Mouse (Mus musculus) cerebral cortex, adult 2 months (tissue): Measurements from ENCODE around the gene Catsper2.

Experiments
- WGBS: fragments of 180-500 bp; shearing (Covaris S2); methylation state at CpG from one replicate; pipeline ENCODE4 v1.1.7; 2018; 5-methylcytosine and 5-hydroxymethylcytosine counted together

Gene Catsper2

DNA sequence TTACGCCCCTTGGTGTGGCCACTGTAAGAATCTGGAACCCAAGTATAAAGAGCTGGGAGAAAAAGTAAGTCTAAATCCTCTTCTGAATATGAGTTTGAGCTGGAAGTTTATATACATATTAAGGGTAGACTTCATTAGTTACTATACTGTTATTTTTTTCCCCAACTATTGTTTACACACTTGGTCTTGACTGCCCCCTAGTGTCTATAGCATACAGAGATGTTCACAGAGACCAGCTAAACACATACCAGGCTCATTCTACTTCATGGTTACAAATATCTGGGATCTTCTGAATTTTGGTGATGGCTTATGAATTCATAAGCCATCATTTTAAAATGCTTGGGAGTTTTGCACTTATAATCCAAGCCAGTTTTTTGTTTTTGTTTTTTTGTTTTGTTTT is 21.3 kb upstream of the Catsper2 start:
- WGBS: 97% methylated on average over 1 of the region's 1 CpGs

DNA sequence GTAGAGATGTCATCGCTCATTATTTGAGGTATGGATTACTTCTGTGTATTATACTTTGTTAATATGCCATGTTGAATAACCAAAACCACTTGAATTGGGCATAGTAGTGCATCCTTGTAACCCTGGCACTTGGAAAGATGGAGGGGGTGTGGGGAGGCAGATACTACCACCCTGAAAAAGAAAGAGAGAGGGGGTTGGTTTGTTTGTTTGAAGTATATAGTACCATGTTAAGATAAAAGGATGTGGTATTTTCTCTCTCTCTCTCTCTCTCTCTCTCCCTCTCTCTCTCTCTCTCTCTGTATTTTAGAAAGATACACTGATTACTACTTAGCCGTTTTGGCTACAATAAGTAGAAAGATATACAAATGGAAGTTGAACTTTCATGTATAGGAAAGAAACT is 12.3 kb upstream of the Catsper2 start:
- 87% methylated on average over 2 of the region's 2 CpGs for WGBS

DNA sequence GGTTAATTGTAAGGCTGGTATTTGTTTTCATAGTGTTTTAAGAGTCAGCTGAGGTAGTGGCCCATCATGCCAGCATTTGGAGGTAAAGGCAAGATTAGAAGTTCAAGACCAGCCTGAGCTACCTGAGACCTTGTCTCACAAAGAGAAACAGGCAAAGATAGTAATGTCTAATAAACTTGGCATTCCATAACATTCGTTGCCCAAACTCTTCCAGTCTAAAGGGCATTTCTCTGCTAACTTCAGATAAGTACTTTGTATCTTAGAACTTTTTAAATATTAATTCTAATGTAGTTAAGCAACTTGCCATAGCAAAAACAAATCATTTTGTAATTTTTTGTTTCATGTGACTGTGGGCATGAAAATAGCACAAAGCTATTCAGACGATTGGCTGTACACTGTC is 9.6 kb upstream of the Catsper2 start:
- WGBS: 84% methylated on average over 2 of the region's 2 CpGs

DNA sequence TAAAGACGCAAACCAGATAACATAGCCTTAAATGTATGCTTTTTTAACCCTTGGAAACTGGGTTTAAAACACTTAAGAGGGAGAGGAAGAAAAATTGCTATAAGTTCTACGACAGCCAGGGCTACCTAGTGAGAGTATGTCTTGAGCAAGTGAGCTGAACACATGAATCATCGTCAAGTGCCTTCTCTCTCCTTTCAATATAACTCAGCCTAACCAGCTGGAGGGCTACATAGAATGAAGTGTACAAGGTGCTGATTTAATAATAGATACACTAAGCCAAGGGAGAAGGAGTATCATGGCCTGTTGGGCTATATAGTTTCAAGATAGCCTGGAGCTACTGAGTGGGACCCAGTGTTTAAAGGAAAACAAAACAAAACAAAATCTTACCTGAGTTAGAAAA is 4.9 kb upstream of the Catsper2 start:
- WGBS: 58% methylated on average over 3 of the region's 3 CpGs

DNA sequence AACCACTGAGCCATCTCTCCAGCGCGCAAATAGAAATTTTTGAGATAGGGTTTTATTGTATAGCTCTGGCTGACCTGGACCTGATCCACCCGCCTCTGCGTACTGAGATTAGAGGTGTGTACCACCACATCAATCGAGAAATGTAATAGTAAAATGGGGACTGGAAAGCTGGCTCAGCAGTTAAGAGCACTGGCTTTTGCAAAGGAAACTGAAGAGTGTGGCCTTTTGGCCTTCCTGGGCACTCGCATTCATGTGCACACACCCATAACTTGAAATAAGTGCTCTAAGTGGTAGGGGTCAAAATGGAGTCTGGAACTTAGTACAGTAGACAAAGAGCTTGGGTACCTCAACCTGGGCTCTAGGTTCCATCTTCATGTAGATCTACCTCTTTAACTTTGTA is 2.8 kb upstream of the Catsper2 start:
- 88% methylated on average over 6 of the region's 6 CpGs for WGBS

DNA sequence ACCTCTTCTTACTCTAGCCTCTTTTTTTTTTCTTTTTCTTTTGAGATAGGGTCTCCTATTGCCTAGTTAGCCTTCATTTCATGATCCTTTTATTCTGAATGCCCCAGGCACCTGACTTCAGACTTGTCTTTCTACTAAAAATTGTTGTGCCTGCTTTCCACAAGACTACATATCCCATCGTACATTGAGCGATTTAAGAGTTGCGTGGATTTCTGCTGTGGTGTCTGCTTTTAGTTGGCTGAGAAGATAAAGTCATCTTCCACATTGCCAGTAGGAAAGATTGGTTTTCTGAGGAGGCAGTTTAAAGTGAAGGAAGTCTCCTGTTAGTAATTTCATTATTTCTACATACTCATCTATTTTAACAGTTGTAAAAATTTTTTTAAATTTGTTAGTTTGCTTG is 2.0 kb upstream of the Catsper2 start:
- WGBS: 38% methylated on average over 3 of the region's 3 CpGs

DNA sequence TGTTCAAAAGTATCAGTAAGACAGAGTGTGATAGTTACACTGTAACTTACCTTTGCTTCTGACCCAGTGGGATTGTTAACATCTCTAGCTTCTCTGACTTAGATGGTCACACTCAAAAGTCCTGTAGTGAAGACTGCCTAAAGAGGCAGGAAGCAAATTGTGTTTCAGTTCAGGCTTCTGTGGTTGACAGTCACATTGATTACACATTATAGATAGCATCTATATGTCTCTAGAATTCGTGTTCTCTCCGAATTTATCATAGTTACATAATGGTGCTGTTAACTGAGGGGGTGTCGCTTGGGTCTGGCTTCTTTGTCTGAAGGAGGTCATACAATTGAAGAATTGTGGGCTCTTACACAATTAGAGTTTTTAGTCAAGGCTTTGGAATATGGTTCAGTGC is 1.5 kb upstream of the Catsper2 start:
- WGBS: 19% methylated on average over 3 of the region's 3 CpGs

DNA sequence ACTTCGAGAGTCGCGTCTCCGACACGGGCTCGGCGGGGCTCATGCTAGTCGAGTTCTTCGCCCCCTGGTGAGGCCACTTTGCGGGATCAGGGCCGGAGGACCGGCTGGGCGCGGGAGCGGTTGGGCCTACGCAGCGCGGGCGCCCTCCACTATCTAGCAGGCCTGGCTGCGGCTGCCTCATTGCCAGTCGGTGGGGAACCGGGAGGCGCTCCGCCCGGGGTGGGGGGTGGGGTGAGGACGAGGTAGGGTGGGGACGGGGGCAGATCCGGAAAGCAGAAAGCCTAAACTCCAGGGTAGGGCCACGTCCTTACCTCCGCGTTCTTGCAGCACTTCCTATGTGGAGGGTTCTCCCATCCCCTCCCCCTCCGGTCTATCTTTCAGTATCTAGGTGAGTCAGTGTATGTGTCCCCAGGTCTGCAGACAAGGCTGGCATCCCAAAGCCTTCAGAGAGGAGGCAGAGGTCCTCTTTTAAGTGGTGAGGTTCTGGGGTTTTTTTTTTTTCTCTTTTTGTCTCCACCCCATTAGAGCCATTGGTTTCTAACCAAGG is 620 bp upstream of the Catsper2 start:
- under 1% methylated on average over 31 of the region's 32 CpGs for WGBS

DNA sequence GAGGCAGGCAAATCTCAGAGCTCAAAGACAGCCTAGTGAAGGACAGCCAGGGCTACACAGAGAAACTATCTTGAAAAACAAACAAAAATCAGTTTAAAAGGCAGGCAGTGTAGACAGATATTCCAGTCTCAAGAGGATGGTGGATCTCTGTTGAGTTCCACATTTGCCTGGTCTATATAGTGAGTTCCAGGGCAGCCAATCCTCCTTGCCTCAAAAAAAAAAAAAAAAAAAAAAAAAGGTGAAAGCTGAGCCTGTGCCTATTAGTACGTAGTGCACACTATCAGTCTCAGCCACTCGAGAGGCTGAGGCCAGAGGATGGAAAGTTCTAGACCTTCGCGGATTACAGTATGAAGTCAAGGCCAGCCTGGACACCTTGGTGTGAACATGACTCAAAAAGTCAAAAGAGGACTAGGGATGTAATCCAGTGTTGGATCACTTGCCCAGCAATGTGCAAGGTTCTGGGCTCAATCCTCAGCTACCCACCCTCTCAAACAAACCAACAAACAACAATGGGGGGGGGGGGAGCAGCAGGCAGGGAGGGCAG is 677 bp downstream of the Catsper2 start:
- 7% methylated on average over 4 of the region's 4 CpGs for WGBS

DNA sequence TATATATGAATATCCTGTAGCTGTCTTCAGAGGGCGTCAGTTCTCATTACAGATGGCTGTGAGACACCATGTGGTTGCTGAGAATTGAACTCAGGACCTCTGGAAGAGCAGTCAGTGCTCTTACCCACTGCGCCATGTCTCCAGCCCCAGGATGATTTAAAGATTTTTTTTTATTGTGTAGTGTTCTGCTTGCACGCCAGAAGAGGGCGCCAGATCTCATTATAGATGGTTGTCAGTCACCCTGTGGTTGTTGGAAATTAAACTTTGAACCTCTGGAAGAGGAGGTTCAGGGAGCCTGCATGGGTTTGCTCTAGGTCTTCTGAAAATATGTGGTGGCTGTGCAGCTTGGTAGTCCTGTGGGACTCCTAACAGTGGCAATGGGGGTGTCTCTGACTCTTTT is 5.4 kb downstream of the Catsper2 start:
- 42% methylated on average over 4 of the region's 4 CpGs for WGBS

DNA sequence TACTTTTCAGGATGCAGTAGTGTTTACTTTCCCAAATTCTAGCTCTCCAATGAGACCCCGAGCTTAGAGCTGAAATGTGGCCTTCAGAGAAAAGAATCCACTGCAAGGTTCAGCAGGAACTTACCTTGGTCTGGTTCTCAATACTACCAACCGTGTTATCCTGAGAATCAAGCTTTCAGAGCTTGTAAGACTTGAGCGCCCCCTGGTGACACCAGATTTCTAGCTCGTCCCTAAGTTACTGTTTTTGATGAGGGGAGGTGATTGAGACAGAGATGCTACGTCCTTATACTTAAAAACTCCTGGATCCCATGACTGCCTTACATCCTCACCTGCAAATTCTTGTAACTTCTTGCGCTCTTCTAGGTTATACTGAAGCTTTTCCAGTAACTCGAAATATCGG is 17.0 kb downstream of the Catsper2 start:
- WGBS: 13% methylated on average over 8 of the region's 8 CpGs

DNA sequence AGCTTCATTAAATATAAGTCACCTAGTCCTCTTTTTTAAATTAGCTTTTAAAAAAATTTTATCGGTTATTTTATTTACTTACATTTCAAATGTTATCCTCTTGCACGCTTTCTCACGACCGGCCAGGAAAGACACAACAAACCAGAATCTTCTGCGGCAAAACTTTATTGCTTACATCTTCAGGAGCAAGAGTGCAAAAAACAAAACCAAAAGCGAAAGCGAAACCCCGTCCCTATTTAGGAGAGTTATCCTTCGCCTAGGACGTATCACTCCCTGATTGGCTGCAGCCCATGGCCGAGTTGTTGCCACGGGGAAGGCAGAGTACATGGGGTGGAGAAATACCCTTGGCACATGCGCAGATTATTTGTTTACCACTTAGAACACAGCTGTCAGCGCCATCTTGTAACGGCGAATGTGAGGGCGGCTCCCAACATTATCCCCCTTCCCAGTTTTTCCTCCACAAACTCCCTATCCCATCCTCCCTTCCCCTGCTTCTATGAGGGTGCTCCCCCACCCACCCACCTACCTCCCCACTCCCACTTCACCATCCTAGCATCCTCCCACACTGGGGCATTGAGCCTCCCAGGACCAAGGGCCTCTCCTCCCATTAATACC is 26.5 kb downstream of the Catsper2 start, which contains the start of gene Strc:
TSS of gene Strc (minus strand) at position 208 of the 615 bp plus-strand sequence.
- 93% methylated on average over 17 of the region's 17 CpGs for WGBS

DNA sequence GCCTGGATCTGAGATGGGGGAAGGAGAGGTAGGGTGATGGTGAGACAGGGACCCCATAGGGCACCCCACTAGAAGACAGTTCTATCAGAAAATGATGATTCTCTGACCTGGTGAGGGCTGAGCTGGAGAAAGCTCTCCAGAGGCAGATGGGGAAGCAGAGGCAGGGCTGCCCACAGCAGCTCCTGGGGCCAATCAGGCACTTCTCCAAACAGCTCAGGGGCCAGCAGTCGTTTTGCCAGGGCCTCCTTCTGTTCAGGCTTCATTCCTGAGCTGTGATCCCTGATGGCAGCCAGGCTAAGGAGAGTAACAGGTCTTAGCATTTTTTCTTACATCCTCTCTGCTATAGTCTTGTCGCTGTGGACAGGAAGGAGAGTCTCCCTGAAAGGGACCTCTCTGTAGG is 38.8 kb downstream of the Catsper2 start:
- 50% methylated on average over 2 of the region's 2 CpGs for WGBS

DNA sequence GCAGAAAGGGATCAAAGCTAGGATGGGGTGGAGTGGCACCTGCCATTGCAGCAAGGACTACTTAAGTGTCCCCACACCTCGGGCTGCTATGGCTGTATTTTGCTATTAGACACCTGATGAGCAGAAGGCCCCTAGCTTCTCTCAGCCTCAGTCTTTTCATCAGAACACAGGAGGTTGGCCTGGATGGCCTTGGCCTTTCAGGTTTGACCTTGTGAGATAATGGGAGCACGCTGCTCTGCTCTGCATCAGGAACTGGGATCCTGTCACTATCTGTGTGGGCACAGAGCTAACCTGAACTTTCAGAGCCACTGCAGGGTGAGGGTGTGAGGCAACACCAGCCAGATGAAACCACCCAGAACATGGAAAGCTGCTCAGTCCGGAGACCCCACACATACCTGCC is 41.3 kb downstream of the Catsper2 start:
- WGBS: 87% methylated on average over 3 of the region's 3 CpGs

DNA sequence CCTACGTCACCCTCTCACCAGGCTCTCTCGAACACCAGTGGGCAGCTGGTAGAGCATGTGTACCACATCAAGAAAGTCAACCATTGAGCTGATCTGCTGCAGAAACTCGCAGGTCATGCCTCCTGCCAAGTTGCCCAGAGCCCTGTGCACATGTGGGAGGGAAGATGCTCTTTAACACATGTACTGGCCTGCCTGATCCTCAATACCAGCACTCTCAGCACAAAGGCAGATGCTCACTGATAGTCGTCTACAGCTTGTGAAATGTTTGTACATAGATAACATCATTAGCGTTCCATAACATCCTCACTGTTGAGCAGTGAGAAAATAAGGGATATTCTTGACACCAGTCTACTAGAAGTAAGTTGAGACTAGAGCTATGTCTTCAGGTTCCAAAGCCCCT is 42.7 kb downstream of the Catsper2 start:
- 87% methylated on average over 5 of the region's 5 CpGs for WGBS

DNA sequence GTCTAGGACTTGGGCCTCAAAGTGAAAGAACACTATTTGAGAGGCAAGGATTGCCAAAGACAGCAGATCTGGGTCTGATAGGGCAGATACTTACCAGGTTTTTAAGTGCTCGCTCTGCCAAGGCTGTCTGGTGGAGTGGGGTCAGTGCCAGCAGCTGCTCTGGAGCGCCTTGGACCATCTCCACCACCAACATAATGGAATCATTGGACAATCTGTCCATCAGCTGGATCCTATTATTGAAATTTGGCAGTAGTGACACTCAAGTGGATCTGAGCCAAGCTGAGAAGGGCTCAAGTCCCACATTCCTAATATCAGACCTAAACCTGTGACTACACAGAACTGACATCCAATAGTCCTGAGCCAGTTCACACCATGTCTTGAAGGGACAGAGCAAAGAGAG is 44.8 kb downstream of the Catsper2 start:
- 66% methylated on average over 2 of the region's 2 CpGs for WGBS

DNA sequence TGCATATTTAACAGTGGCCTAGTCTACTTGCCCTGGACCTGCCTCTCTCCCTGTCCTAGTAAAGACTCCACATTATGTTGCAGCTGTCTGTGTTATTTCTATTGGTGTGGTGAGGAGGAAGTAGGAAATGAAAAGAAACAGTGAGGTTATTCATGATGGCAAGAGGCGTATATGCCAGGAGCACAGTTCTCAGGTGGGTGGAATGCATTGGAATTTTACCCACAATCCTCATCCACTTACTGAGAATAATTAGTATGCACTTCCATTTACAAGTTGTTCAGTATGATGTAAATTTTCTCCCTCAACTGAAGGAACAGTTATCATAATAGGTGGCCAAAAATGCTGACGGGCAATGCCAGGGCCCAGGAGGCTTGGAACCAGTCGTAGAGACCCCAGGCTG is 49.9 kb downstream of the Catsper2 start:
- 43% methylated on average over 3 of the region's 3 CpGs for WGBS

DNA sequence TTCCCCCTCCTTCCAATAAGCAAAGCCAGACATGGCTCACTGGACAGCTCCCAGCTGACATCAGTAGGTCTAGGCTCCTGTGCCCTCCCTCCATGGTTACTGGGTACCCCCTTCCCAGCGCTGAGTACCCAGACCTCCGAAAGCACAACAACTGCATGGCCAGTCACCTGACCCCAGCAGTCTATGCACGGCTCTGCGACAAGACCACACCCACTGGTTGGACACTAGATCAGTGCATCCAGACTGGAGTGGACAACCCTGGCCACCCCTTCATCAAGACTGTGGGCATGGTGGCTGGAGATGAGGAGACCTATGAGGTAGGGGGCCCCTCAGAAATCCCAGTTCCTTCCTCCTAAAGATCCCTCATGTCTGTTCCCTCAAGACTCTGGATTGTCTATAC is 54.1 kb downstream of the Catsper2 start:
- WGBS: 33% methylated on average over 4 of the region's 4 CpGs

DNA sequence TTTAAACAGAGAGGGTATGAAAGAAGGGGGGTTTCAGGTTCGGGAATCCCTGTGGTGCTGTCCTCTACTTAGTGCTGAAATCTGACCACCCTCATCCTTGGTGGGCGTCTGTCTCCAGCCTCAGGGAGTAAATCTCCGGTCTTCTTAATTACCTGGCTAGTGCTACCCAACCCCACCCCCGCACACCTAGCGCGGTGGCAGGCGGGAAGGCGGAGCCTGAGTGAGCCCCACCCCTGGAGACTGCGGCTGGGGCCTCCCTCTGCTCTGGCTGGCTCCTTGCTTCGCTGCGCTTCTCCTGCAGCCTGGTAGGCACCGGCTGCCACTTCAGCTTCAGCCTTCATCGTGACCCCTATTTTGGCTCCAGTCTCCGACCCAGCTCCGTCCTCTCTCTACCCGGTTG is 55.2 kb downstream of the Catsper2 start:
- WGBS: 1% methylated on average over 16 of the region's 16 CpGs

DNA sequence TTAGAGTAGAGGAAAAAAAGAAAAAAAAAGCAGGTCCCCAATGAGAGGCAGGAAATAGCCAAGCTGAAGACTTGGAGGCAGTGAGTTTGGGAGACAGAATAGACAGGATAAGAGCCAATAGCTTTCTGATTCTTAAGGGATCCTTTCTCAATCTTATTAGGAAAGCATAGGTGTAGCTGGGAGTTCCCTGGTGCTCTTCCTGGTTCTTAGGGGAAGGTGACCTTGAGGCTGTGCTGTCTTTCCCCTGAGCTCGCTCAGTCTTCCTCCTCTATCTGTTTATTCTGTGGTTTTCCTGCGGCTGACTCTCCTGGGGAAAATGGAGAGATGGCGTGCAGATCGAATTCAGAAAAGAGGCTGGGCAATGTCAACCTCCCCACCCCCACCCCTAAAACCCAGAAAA is 55.6 kb downstream of the Catsper2 start:
- WGBS: 3% methylated on average over 4 of the region's 4 CpGs

DNA sequence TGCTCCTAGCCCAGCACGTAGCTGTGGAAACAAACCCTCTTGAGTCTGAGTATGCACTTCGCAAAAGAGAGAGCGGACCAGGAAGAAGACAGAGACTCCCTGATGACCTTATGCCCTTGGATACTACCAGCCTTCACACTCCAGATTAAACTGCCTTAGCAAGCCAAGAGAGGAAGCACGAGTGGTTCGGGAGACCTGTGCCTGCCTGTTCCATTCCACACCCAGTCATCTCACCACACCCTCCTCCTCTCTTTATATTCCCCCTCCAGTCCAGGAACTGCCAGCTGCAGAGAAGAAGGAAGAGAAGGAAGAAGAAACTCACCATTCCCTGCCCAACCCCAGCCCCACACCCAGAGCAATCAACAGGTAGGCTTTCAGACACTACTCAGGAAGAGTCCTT is 56.1 kb downstream of the Catsper2 start, which contains the start of gene Ckmt1:
TSS of gene Ckmt1 (plus strand) at position 221 of the 400 bp plus-strand sequence.
- WGBS: 60% methylated on average over 5 of the region's 5 CpGs

DNA sequence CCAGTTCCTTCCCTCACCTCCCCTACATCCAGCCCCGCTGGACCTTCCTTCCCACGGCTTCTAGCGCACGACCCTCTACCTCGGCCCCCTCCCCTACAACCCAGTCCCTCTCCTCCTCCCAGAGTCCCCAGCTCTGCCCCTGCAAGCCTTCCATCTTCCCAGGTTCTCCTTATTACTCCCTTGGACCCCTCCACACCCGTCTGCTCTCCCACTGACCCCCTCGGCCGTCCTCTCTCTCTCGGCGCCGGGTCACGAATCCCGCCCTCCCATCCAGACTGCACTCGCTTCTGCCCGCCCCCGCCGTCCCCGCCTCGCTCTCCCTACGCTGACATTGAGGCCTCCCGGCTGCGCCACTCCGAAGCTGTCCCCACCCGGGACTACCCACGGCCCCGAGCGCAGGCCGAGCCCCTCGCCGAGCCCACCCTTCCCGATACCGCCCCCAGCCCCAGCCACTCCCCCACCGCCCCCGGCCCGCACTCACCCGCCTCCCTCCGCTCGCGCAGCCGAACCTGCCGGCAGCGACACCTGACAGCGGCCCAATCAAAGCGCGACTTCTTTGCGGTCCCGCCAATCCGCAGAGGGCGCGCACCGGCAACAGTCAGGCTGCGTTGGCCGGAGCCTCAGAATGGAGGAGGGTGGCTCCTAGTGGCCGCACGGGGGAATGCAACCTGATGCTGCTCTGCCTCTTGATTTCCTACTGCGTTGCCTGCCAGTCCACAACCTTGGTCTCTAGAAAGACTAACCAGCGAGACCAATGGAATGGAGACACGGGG is 58.6 kb downstream of the Catsper2 start, which contains the start of gene Ppip5k1:
TSS of gene Ppip5k1 (minus strand) at position 577 of the 773 bp plus-strand sequence.
- under 1% methylated on average over 57 of the region's 58 CpGs for WGBS

DNA sequence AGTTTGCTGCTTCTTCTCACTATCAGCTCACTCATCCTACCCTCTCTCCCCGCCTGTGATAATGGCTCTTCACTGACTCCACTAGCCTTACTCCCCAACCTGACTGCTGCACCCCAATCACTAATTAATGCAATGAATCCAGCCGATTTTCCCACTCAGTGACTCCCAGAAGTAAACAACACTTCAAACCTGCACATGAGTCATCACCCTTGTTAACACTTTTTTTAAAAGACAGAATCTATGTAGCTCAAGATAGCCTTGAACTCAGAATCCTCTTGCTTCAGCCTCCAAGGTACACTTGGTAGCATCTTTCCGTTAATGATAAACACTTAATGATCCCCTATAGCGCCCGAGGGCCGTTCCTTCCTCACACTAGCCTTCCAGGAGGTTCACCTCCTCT is 59.2 kb downstream of the Catsper2 start:
- 3% methylated on average over 6 of the region's 6 CpGs for WGBS
